20 mouse cellular contexts compared by ENCODE assay signal in genomic region chr11:102356636-102357350, GRCm38 (mm10). TPM values are rescaled to one million over a fixed set of nuclear protein-coding genes. Genes with fewer than 3 reads are reported as not detected.
A peak's percentile ranks its signal among the peaks of the same experiment; 100 is the strongest.
DNase-seq lines count a peak whose midpoint lies in the region; ATAC-seq and TF ChIP-seq lines count a peak whose summit lies in the region.
"Had no signal": no experiment of that assay in that cellular context is flagged by ENCODE, and none has a peak within 500 bp of the region (broad histone marks: within the 10 kb centered on the region; RNA-seq: fewer than 3 reads in every experiment).

No protein-coding gene starts in this region.

- peaks cover 67% of the 10 kb centered on the region for H3K27me3 ChIP-seq in liver, embryonic 15.5 days
- H3K27me3 ChIP-seq: stomach, embryonic 15.5 days had no signal

- H3K4me3 ChIP-seq in ES-E14 (ENCODE audit: insufficient read depth in 1 of 2, low read depth in 1 of 2, low read length in 2 of 2, poor library complexity in 1 of 2, severe bottlenecking in 1 of 2) = peak overlapping the region; percentile 57 to 58
- peak overlapping the region; percentile 81 for H3K4me3 ChIP-seq in liver, embryonic 15.5 days (replicated peaks)
- H3K4me3 ChIP-seq: heart, embryonic 10.5 days; midbrain, embryonic 10.5 days; stomach, embryonic 15.5 days had no signal

- DNase-seq in heart, adult 11 months = peak; percentile 80
- DNase-seq in heart, adult 18-20 months = no peak
- DNase-seq in left cerebral cortex, postnatal 36 days (ENCODE audit: low spot score in 2 of 2) = peak; percentile 13 to 38
- no peak for DNase-seq in left cerebral cortex, adult 11 months (ENCODE audit: low spot score)
- no peak for DNase-seq in ES-E14 (ENCODE audit: low read depth, low spot score)
- DNase-seq: B cell, adult 2 months; cerebellum, postnatal 14 days; gastrocnemius, postnatal 10 days; heart, postnatal 36 days; kidney, postnatal 14 days; thymus, adult 2 months had no signal

- in situ Hi-C loops in ES-E14 (cut with MboI; ENCODE audit: low sequenced_read_pairs in 2 of 2, unreplicated experiment in 2 of 2) = no loop called here

- H3K9me3 ChIP-seq in ES-E14 (ENCODE audit: control insufficient read depth, insufficient read depth, low read depth, low read length) = no peaks in the 10 kb centered on the region
- H3K9me3 ChIP-seq in liver, embryonic 15.5 days (replicated peaks) = no peaks in the 10 kb centered on the region
- H3K9me3 ChIP-seq: G1E; heart, embryonic 10.5 days; midbrain, embryonic 10.5 days; stomach, embryonic 15.5 days had no signal

- H3K4me1 ChIP-seq in ES-E14 (ENCODE audit: control insufficient read depth in 2 of 2, insufficient read depth in 2 of 2, low read length in 2 of 2, poor library complexity in 1 of 2) = peaks cover 2 to 13% of the 10 kb centered on the region in 2 experiments; a peak in 1 of 4 replicates
- peaks cover 95% of the 10 kb centered on the region for H3K4me1 ChIP-seq in liver, embryonic 15.5 days (replicated peaks)
- H3K4me1 ChIP-seq: heart, embryonic 10.5 days; stomach, embryonic 15.5 days had no signal

- 68% methylated on average over 31 of the region's 31 CpGs for WGBS in liver, embryonic 15.5 days (ENCODE audit: insufficient replicate concordance)

- ATAC-seq in liver, embryonic 15.5 days (ENCODE audit: insufficient read depth) = no peak
- ATAC-seq in megakaryocyte, adult 5-6 weeks (ENCODE audit: poor library complexity, severe bottlenecking) = no peak
- ATAC-seq: forebrain, embryonic 14.5 days; hindbrain, embryonic 16.5 days; intestine, postnatal 0 days had no signal

- peak overlapping the region; percentile 79 for H3K4me2 ChIP-seq in liver, embryonic 15.5 days
- H3K4me2 ChIP-seq: stomach, embryonic 15.5 days had no signal

- no peak overlapping the region for H3K27ac ChIP-seq in ES-E14 (ENCODE audit: insufficient read depth, low read depth, low read length, poor library complexity, severe bottlenecking)
- peak overlapping the region; percentile 99 for H3K27ac ChIP-seq in liver, embryonic 15.5 days (replicated peaks)
- H3K27ac ChIP-seq: heart, embryonic 10.5 days; midbrain, embryonic 10.5 days; stomach, embryonic 15.5 days had no signal

- H3K36me3 ChIP-seq in ES-E14 (ENCODE audit: control insufficient read depth, insufficient read depth, low read length, poor library complexity, severe bottlenecking) = no peaks in the 10 kb centered on the region
- H3K36me3 ChIP-seq in liver, embryonic 15.5 days (replicated peaks) = peaks cover 100% of the 10 kb centered on the region
- H3K36me3 ChIP-seq: G1E; midbrain, embryonic 10.5 days; stomach, embryonic 15.5 days had no signal

- intact Hi-C loops in left cerebral cortex, postnatal 36 days (cut with DNase I) = no loop called here

- H3K9ac ChIP-seq in ES-E14 (ENCODE audit: insufficient read depth, low read depth, low read length, poor library complexity, severe bottlenecking) = peak overlapping the region; percentile 34; the same call in 1 of the 2 replicates
- H3K9ac ChIP-seq in liver, embryonic 15.5 days = peak overlapping the region; percentile 88
- H3K9ac ChIP-seq: stomach, embryonic 15.5 days had no signal

TF ChIP-seq in ES-E14, 5 proteins besides CTCF, POLR2A, EP300 and RAD21:
- TF ChIP-seq MAFK (IDR thresholded peaks at IDR 0.05; ENCODE audit: insufficient read depth, low read depth, low read length) (no peak), HCFC1 (IDR thresholded peaks at IDR 0.05; ENCODE audit: borderline replicate concordance, insufficient read depth, low read length) (no peak), ZNF384 (IDR thresholded peaks at IDR 0.05; ENCODE audit: low read depth, low read length) (no peak), ZC3H11A (IDR thresholded peaks at IDR 0.05; ENCODE audit: borderline replicate concordance, low read depth, low read length) (no peak), CHD2 (IDR thresholded peaks at IDR 0.05; ENCODE audit: low read depth, low read length) (no peak)

RNA-seq across cellular contexts. Expression of gene Slc4a1, which starts 9.2 kb away (rescaled TPM):
- 1 to 10 TPM; 1.4 to 2.3 TPM for total RNA-seq in heart, adult 18-20 months (2021)
- under 1 TPM; 0.39 to 0.50 TPM for total RNA-seq in left cerebral cortex, postnatal 36 days (2021)
- 0.18 and 0.21 TPM in 2 replicates for total RNA-seq in ES-E14 (2012; rRNA removed)
- polyA plus RNA-seq in liver, embryonic 15.5 days (2015; fragmentation: Nextera tagmentation; extraction: Ambion mirVana) = 1,073 and 1,204 TPM in 2 replicates
- total RNA-seq in megakaryocyte, adult 5-6 weeks (2015) = 3.3 and 8.2 TPM in 2 replicates
- 3.3 and 7.2 TPM in 2 replicates for total RNA-seq in megakaryocyte, adult 5-6 weeks (2017)

RNA-seq across cellular contexts. Expression of gene Rundc3a, which starts 36.4 kb away (rescaled TPM):
- total RNA-seq in heart, adult 18-20 months (2021) = under 1 TPM in 1 of 2 experiments, not detected in 1; 0.64 TPM
- total RNA-seq in left cerebral cortex, postnatal 36 days (2021) = 100 to 1,000 TPM; 469 to 527 TPM
- 6.7 and 15.9 TPM in 2 replicates for total RNA-seq in ES-E14 (2012; rRNA removed)
- 2.2 and 2.4 TPM in 2 replicates for polyA plus RNA-seq in liver, embryonic 15.5 days (2015; fragmentation: Nextera tagmentation; extraction: Ambion mirVana)
- not detected in 2 replicates for total RNA-seq in megakaryocyte, adult 5-6 weeks (2015)
- total RNA-seq in megakaryocyte, adult 5-6 weeks (2017) = not detected in 2 replicates
- polyA plus RNA-seq: G1E had no signal

RNA-seq across cellular contexts. Expression of gene Ubtf, which starts 37.3 kb away (rescaled TPM):
- 10 to 100 TPM; 49.2 to 49.9 TPM for total RNA-seq in heart, adult 18-20 months (2021)
- total RNA-seq in left cerebral cortex, postnatal 36 days (2021) = 100 to 1,000 TPM; 114 to 125 TPM
- 138 and 155 TPM in 2 replicates for total RNA-seq in ES-E14 (2012; rRNA removed)
- polyA plus RNA-seq in liver, embryonic 15.5 days (2015; fragmentation: Nextera tagmentation; extraction: Ambion mirVana) = 50.9 and 55.2 TPM in 2 replicates
- total RNA-seq in megakaryocyte, adult 5-6 weeks (2015) = 19.6 and 22.4 TPM in 2 replicates
- total RNA-seq in megakaryocyte, adult 5-6 weeks (2017) = 82.8 and 90.2 TPM in 2 replicates

RNA-seq across cellular contexts. Expression of gene Slc25a39, which starts 51.0 kb away (rescaled TPM):
- 100 to 1,000 TPM; 187 to 194 TPM for total RNA-seq in heart, adult 18-20 months (2021)
- 10 to 100 TPM; 56.7 to 64.8 TPM for total RNA-seq in left cerebral cortex, postnatal 36 days (2021)
- total RNA-seq in ES-E14 (2012; rRNA removed) = 152 and 175 TPM in 2 replicates
- polyA plus RNA-seq in liver, embryonic 15.5 days (2015; fragmentation: Nextera tagmentation; extraction: Ambion mirVana) = 451 and 525 TPM in 2 replicates
- 41.5 and 47.5 TPM in 2 replicates for total RNA-seq in megakaryocyte, adult 5-6 weeks (2015)
- 20.5 and 22.8 TPM in 2 replicates for total RNA-seq in megakaryocyte, adult 5-6 weeks (2017)

Comparison
In these comparisons a context has a peak if more than half of its experiments do, and no peak if none do; other contexts are left out.
1. DNase-seq: peak in heart, adult 11 months (single experiment) and left cerebral cortex, postnatal 36 days (2 of 2); none in heart, adult 18-20 months (0 of 2), left cerebral cortex, adult 11 months (single experiment) and ES-E14 (single experiment).
2. RNA of gene Rundc3a, which starts 36.4 kb away (total RNA-seq): 469 to 527 TPM in left cerebral cortex, postnatal 36 days; 6.7 to 15.9 TPM in ES-E14, 0.64 TPM in heart, adult 18-20 months and not detected in megakaryocyte, adult 5-6 weeks; every median in the first group is over 10 times any median in the second.